Mouse (Mus musculus) embryonic fibroblast, embryonic 13.5 days (primary cell): ENCODE measurements at regions not wholly inside any gene's neighbourhood (a gene's known extent, or its start where the extent isn't known, plus 50 kb on each side); places are given as distances from the start of the nearest gene placed in this dataset.

Source experiments
- CTCF ChIP-seq: IDR thresholded peaks from 2 replicates; pipeline ENCODE4 v1.5.1; 2011; ENCODE audit warnings: mild to moderate bottlenecking, control low read depth, low read length, moderate library complexity, borderline replicate concordance; ENCODE audit not compliant: insufficient read depth
- POLR2A ChIP-seq: IDR thresholded peaks from 2 replicates; pipeline ENCODE4 v1.6.1; 2011; ENCODE audit warnings: low read depth, mild to moderate bottlenecking, control low read depth, low read length, moderate library complexity

DNA sequence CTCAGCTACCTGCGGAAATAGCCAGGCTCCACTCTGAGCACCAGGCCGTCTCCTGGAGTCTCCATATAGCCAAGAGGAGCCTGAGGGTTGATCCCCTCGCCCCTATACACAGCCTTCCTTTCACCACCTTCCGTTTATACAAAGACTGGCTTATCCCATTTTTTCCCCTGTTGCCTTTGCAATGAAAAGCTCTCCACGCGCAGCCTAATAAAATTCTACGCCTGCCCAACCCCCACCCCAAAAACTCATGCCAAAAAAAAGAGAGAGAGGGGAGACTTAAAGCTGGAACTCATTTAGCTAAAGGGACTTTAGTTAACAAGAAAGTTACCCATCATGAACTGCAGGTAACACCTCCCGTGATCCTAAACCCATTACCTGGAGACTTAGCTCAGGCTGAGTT, 762.5 kb downstream of the Kcnj2 start:
- no peak for TF ChIP-seq CTCF
- TF ChIP-seq POLR2A, result no peak
